Mouse (Mus musculus) gastrocnemius, adult 18-20 months (tissue): ENCODE data around the gene Hbp1. TPM values are rescaled to one million over a fixed set of nuclear protein-coding genes. Genes with fewer than 3 reads are reported as not detected.

Experiments used
- DNase-seq: peaks from one replicate; pipeline ENCODE4 v3.0.0; 2021; ENCODE audit warnings: low spot score
- total RNA-seq, 2 experiments: library from RNA; stranded (reverse); gene quantifications; 2 replicates each; pipeline ENCODE4 v1.2.3; 2021

The Hbp1 gene
- total RNA-seq, 2 experiments from 2014 or later = 61.8 to 77.7 TPM

- DNase-seq = no peak
Observed at GRCm38 (mm10) chr12:31912966-31913551, 37.3 kb downstream of the Hbp1 start.

- no peak for DNase-seq
Observed at GRCm38 (mm10) chr12:31907436-31907835, 42.9 kb downstream of the Hbp1 start.

GRCm38 (mm10) chr12:31905696-31906551 lies 44.4 kb downstream of the Hbp1 start:
- DNase-seq = no peak

DNA sequence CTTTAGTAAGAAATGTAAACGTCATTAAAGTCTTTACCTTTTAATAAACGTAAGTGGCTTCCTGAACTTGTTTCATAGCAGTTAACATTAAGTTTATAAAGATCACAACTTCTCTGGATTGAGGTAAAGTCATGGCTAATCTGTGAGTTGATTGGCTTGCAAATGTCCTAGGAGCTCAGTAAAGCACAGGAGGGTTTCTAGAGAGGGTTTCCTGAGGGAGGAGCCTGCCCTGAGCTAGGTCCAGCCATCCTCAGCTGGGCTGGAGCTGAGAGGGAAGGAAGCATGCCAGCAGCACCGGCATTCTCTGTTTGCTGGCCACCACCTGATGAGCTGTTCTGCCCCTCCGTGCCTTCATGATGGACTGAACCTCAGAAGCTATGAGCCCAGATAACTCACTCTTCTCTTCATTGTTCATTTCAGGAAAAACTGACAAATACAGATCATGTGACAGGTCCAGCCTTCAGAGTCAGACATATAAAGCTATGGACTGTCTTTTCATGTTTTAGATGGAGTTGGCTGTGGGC lies 49.9 kb downstream of the Hbp1 start:
- DNase-seq = no peak

DNA sequence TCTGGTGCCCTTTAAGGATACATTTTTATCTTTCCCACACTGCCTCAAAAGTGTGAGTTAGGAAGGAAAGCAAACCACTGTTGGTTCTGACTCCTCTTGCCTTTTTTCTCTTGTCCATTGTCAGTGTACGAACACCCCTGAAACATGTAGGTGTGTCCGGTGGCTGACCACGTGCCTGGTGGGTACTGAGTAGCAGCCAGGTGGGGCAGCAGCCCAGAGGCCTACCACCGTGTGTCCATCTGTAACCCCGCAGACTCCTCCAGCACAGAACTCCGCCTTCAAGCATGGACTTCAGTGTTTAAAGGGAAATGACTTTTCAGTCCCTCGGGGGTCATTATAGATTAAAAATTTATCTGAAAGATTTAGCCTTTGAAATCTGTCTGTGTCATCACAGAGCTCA lies 52.9 kb downstream of the Hbp1 start:
- no peak for DNase-seq

GRCm38 (mm10) chr12:31896986-31897385 lies 53.3 kb downstream of the Hbp1 start:
- DNase-seq = no peak

GRCm38 (mm10) chr12:31896295-31896694 lies 54.0 kb downstream of the Hbp1 start:
- no peak for DNase-seq

GRCm38 (mm10) chr12:31895888-31896287 lies 54.4 kb downstream of the Hbp1 start:
- DNase-seq = no peak

DNA sequence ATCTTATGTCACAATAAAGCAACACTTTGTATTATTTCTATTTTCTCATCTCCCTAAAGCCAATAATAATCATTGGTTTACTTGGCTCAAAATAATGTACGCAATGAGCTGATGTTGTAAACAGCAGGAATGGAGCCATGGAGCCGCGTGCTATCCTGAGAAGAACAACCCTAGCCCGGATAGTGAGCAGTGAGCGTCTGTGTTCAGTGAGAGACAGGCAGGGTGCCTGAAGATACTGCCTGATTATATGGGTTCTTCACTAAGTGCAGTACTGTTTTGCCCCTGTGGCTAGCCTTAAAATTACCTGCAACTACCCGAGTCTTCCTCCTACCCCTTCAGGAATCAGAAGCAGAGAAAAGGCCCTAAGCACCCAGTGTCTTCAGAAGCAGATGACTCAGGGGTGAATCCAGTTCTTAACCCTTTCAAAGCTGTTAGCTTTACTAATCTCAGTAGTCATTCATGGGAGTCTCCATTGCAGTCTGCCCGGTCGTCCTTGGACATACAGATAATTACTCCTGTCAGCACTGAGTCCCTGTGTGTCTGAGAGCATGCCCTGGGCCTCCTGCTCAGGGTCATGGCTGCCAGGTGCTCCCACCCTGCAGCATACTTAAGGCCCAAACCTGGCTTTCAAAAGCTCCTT lies 55.1 kb downstream of the Hbp1 start:
- DNase-seq = no peak

GRCm38 (mm10) chr12:31892771-31893170 lies 57.6 kb downstream of the Hbp1 start:
- no peak for DNase-seq

DNA sequence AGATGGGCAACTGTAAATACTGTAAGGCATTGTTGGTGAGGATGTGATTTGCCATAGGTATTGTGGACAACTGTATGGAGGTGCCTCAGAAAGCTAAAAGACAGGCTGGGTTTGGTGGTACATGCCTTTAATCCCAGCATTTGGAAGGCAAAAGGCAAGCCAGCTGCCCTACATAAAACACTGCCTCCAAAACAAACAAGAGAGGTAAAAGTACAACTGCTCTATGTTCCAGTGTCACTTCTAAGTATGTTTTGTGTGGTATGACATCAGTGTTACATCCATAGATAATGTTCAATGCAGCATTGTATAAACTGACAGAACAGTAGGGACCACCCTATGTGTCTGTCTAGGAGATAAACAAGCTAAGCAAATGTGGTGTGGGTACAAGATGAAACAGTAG lies 58.3 kb downstream of the Hbp1 start:
- no peak for DNase-seq

GRCm38 (mm10) chr12:31890685-31891084 lies 59.6 kb downstream of the Hbp1 start:
- DNase-seq = no peak

DNA sequence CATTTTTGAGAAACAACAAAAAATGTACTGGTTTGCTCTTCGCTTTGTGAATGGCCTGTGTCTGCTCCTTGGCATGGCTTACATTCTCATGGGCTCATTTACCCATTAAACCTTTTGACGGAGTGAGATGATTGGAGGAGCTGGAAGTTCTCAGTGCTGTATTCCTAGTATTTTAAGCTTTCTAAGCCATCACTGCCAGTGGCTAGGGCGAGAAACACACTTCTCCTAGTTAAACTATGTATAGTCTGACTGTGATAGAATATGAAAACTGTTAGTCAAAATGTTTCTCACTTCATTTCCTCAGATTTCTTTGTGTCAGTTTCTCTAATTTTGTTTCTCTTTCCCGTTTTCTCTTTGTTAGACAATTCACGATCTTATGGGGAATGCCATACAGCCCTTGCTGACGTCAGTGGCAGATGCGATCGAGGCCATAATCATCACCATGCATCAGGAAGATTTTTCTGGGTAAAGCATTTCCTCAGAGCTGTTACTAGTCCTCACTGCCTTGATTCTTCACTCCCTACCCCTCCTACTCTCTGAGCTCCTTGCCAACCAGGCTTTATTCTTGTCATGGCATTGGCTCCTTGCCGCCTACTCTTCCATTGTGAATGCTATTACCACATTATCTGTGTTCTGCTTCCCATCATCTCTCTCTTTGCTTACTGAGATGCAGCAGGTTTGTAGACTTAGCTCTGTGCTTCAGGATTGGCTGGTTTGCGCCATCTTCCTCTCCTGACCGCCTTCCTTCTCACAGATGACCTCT lies 64.3 kb downstream of the Hbp1 start:
- no peak for DNase-seq

- DNase-seq = no peak
Observed at GRCm38 (mm10) chr12:31885084-31885483, 65.3 kb downstream of the Hbp1 start.

DNA sequence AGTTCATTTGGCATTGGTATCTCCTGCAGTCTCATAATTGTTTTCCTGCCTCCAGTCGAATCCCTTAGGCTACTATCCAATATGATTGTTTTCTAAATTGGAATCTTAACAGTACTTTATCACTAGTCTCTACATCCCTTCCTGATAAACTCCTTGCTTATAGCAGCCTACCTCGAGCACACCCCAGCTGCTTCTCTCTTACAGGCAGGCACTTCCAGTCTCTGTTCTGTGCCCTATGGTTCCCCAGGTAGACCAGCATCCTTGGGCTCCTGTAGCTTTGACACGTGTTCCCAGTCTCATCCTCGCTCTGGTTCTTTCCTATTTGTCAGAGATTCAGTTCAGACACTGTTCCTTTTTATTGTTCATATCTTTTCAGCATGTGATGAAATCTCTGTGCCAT lies 66.0 kb downstream of the Hbp1 start:
- no peak for DNase-seq

DNA sequence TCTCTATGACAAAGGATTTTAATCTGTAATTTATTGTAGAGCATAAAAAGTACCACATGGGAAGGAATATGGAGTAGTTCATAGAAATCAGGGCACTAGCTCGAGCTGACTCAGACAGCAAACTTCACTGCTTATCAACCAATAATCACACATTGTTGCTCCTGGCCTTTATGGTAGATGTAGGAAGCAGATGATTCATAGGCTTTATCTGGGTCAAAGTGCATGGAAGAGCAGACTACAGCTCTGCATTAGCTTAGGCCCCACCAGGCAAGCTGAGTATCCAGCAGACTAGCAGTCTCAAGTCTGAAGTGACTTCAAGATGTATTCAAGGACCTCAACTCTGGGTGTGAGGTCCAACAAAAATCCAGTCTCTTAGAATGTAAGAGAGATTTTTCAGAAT lies 67.6 kb downstream of the Hbp1 start:
- DNase-seq = no peak

GRCm38 (mm10) chr12:31876775-31877174 lies 73.6 kb downstream of the Hbp1 start:
- no peak for DNase-seq
